Mouse (Mus musculus) right cerebral cortex, postnatal 25 days (tissue): Measurements from ENCODE around the gene Batf3.
"Not testable (repeated sequence)": the region's sequence is repeated elsewhere in the genome, so short reads cannot be mapped to it uniquely, and the experiment has no call there.

Source experiments
- DNase-seq: peaks from one replicate; pipeline ENCODE4 v3.0.0; 2022

The Batf3 gene

GRCm38 (mm10) chr1:191135406-191135805 is 37.8 kb downstream of the Batf3 start:
- no peak for DNase-seq

DNA sequence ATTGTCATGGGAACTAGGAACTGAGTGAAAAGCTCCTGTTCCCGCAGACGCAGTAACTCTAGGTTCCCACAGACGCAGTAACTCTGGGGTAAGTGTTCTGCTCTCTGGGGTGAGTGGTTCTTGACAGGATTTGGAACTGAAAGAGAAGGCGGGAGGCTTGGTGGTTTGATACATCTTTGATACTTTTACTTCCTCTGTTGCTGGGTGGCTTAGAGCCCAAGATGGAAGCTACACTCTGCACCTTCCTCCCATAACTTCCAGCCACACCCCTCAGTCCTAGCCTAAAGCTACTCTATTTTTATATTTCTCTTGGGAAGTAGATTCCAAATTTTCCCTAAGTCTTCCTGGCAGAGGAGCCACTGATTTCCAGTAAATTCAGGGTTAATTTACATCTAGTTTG is 40.8 kb downstream of the Batf3 start:
- no peak for DNase-seq

- DNase-seq = no peak
These were observed 41.3 kb downstream of the Batf3 start for GRCm38 (mm10) chr1:191138874-191139495.

GRCm38 (mm10) chr1:191140983-191141382 is 43.3 kb downstream of the Batf3 start:
- DNase-seq = no peak

DNA sequence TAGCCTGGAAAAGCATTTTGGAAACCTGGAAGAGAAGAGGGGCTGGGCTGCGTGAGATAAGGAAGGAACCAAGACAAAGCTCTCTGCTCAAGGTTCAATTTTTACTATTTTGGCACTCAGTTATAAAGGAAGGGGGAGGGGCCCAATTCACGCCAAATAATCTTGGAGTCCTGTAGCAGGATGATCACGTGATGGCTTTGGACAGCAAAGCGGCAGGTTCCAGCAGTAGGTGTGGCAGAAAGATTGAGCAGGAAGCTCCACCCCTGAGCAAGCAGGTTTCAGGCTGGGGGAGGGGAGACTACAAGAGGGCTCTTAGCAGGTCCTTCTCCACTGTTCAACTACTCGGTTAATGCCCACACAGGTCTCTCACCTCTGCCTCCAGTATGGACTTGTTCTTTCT is 51.8 kb downstream of the Batf3 start:
- not testable (repeated sequence) for DNase-seq

DNA sequence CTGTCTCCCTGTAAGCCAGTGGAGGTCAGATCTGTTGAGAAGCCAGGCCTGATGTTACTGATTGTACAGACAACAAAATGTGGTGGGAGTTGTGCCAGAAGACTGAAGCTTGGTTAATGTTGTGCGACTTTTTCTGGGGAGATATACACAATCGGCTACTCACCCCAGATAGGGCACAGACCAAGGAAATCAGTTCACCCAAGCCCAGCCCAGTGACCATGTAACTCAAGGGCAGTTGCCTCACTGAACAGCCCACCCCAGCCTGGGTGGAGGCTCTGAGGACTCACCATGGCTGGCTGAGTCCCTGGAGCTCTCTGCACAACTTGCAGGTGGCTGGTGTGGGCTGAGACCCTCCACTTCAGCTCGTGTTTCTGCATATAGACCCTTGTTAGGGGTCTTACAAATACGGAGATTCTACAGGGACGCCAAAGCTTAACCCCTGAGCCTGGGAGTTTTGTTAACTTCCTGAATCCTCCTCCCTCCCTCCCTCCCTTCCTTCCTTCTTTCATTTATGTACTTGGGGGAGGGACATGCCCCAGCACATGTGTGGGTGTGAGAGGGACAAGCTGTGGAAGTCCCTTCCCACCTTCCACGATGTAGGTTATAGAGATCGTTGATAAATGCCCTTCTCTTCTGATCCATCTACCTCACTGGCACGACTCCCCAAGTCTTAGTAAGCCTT is 53.4 kb downstream of the Batf3 start:
- no peak for DNase-seq

DNA sequence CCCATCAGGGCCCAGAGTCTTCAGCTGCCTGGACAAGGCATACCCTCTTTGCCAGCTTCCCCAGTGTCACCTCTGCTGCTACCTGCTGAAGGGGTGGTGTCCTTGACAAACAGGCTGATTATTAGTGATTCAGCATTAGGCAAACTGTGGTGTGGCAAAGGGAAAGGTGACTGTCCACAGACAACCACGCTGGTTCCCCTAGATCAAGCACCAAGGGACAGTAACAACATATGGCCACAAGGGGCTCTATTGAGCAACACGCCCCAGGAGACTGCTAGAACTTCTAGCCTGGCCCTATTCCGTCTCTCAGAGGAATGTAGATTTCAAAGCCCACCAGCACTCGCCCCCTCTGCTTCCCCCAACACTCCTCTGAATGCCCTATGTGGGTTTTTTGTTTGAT is 55.4 kb downstream of the Batf3 start:
- peak; percentile 25 for DNase-seq

DNA sequence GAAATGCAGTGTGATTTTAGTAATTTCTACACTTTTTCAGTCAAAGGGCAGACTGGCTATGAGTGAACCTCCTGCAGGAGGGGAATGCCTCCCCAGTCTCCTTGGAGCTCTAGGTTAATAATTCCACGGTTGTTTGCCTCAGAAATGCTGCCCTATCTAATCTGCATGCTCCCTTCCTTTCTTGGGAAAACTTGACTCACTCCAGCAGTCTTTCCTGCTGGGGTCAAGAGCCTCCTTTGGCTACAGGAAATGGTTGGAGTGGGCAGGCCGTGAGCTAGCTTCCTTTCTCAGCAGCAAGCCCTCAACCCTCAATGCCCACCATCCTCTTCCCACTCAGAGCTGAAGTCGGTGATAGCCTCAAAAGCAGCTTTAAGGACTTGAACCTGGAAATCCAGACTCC is 56.7 kb downstream of the Batf3 start:
- DNase-seq = no peak
